Mouse (Mus musculus): ENCODE measurements around the gene Npcd. TPM values are rescaled to one million over a fixed set of nuclear protein-coding genes. Genes with fewer than 3 reads are reported as not detected.

Gene Npcd
- polyA plus RNA-seq, 1 experiment from 2014 or later: not detected

GRCm38 (mm10) chr15:79752742-79753419, 81.2 kb downstream of the Npcd start:
- 19% methylated on average over 11 of the region's 11 CpGs for WGBS
- no peak overlapping the region for H3K9ac ChIP-seq (ENCODE audit: low read depth, low read length)
- H3K27me3 ChIP-seq (replicated peaks; ENCODE audit: control insufficient read depth, insufficient read depth, low read length): no peaks in the 10 kb centered on the region
- ATAC-seq (replicated peaks; ENCODE audit: low FRiP score) (peak; percentile 49), DNase-seq (ENCODE audit: low spot score) (peak; percentile 76)
- no peaks in the 10 kb centered on the region for H3K36me3 ChIP-seq (ENCODE audit: control insufficient read depth, insufficient read depth, low read length)
- no peaks in the 10 kb centered on the region for H3K9me3 ChIP-seq (ENCODE audit: control insufficient read depth, low read length)
- no peak overlapping the region for H3K27ac ChIP-seq (ENCODE audit: low read depth, low read length)
- no peak overlapping the region for H3K4me2 ChIP-seq
- no peaks in the 10 kb centered on the region for H3K4me1 ChIP-seq (replicated peaks; ENCODE audit: control insufficient read depth, insufficient read depth, low read length)
- H3K4me3 ChIP-seq (ENCODE audit: low read depth, low read length): no peak overlapping the region

GRCm38 (mm10) chr15:79751772-79752171, 82.3 kb downstream of the Npcd start:
- Histone ChIP-seq H3K9me3 (ENCODE audit: control insufficient read depth, low read length) (no peaks in the 10 kb centered on the region), H3K4me2 (no peak overlapping the region), H3K9ac (ENCODE audit: low read depth, low read length) (no peak overlapping the region), H3K4me3 (ENCODE audit: low read depth, low read length) (no peak overlapping the region), H3K36me3 (ENCODE audit: control insufficient read depth, insufficient read depth, low read length) (no peaks in the 10 kb centered on the region), H3K27ac (ENCODE audit: low read depth, low read length) (no peak overlapping the region), H3K4me1 (replicated peaks; ENCODE audit: control insufficient read depth, insufficient read depth, low read length) (no peaks in the 10 kb centered on the region), H3K27me3 (replicated peaks; ENCODE audit: control insufficient read depth, insufficient read depth, low read length) (no peaks in the 10 kb centered on the region)
- DNase-seq (ENCODE audit: low spot score) (no peak), ATAC-seq (replicated peaks; ENCODE audit: low FRiP score) (no peak)
- WGBS: 75% methylated on average over 17 of the region's 17 CpGs

DNA sequence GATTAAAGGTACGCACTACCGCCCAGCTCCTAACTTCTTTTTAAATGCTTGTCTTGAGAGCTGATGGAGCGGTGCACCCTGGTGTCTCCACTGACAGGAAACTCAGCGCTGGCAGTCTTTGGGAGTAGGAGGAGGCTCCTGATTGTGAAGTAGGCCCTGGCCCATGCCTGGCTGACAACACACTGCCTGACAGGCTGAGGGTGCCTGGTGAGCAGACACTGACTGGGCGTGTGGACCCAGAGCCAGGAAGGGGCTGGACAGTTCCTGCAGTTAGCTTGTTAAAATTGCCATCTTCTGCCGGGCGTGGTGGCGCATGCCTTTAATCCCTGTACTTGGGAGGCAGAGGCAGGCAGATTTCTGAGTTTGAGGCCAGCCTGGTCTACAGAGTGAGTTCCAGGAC, 83.8 kb downstream of the Npcd start:
- Histone ChIP-seq H3K4me3 (ENCODE audit: low read depth, low read length) (no peak overlapping the region), H3K27ac (ENCODE audit: low read depth, low read length) (no peak overlapping the region), H3K9me3 (ENCODE audit: control insufficient read depth, low read length) (no peaks in the 10 kb centered on the region), H3K4me1 (replicated peaks; ENCODE audit: control insufficient read depth, insufficient read depth, low read length) (no peaks in the 10 kb centered on the region), H3K27me3 (replicated peaks; ENCODE audit: control insufficient read depth, insufficient read depth, low read length) (no peaks in the 10 kb centered on the region), H3K9ac (ENCODE audit: low read depth, low read length) (no peak overlapping the region), H3K4me2 (no peak overlapping the region), H3K36me3 (ENCODE audit: control insufficient read depth, insufficient read depth, low read length) (no peaks in the 10 kb centered on the region)
- no peak for ATAC-seq (replicated peaks; ENCODE audit: low FRiP score)
- DNase-seq (ENCODE audit: low spot score): no peak
- WGBS: 85% methylated on average over 8 of the region's 8 CpGs

- H3K4me1 ChIP-seq (replicated peaks; ENCODE audit: control insufficient read depth, insufficient read depth, low read length): no peaks in the 10 kb centered on the region
- no peak overlapping the region for H3K27ac ChIP-seq (ENCODE audit: low read depth, low read length)
- DNase-seq (ENCODE audit: low spot score) (no peak), ATAC-seq (replicated peaks; ENCODE audit: low FRiP score) (no peak)
- H3K9ac ChIP-seq (ENCODE audit: low read depth, low read length): no peak overlapping the region
- H3K36me3 ChIP-seq (ENCODE audit: control insufficient read depth, insufficient read depth, low read length): no peaks in the 10 kb centered on the region
- WGBS: 74% methylated on average over 7 of the region's 7 CpGs
- H3K27me3 ChIP-seq (replicated peaks; ENCODE audit: control insufficient read depth, insufficient read depth, low read length): no peaks in the 10 kb centered on the region
- no peak overlapping the region for H3K4me2 ChIP-seq
- H3K4me3 ChIP-seq (ENCODE audit: low read depth, low read length): no peak overlapping the region
- H3K9me3 ChIP-seq (ENCODE audit: control insufficient read depth, low read length): no peaks in the 10 kb centered on the region
These were observed 84.9 kb downstream of the Npcd start for GRCm38 (mm10) chr15:79749162-79749561.

GRCm38 (mm10) chr15:79747998-79748397, 86.0 kb downstream of the Npcd start:
- ATAC-seq (replicated peaks; ENCODE audit: low FRiP score) (no peak), DNase-seq (ENCODE audit: low spot score) (no peak)
- H3K9me3 ChIP-seq (ENCODE audit: control insufficient read depth, low read length): no peaks in the 10 kb centered on the region
- no peaks in the 10 kb centered on the region for H3K36me3 ChIP-seq (ENCODE audit: control insufficient read depth, insufficient read depth, low read length)
- H3K4me1 ChIP-seq (replicated peaks; ENCODE audit: control insufficient read depth, insufficient read depth, low read length): peaks cover 2% of the 10 kb centered on the region
- H3K4me2 ChIP-seq: no peak overlapping the region
- H3K27ac ChIP-seq (ENCODE audit: low read depth, low read length): no peak overlapping the region
- no peak overlapping the region for H3K4me3 ChIP-seq (ENCODE audit: low read depth, low read length)
- no peak overlapping the region for H3K9ac ChIP-seq (ENCODE audit: low read depth, low read length)
- 52% methylated on average over 11 of the region's 11 CpGs for WGBS
- H3K27me3 ChIP-seq (replicated peaks; ENCODE audit: control insufficient read depth, insufficient read depth, low read length): no peaks in the 10 kb centered on the region

DNA sequence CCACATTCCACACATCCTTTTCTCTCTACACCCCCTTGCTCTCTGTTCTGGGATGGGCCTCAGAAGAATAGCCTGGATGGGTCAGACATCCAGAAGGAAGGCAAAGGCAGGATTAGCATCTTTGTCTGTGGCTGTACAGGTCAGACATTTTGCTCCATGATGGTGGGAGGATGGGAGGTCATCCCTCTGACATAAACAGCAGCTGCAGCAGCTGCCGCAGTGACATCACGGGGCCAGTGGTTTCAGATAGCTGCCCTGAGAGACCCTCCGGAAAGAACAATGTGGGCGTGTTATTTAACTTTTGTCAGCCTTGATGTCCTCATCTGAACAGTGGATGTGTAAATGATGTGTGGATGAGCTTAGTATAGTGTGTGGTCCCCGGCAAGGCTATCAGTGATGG, 88.2 kb downstream of the Npcd start:
- no peak overlapping the region for H3K27ac ChIP-seq (ENCODE audit: low read depth, low read length)
- no peak overlapping the region for H3K4me3 ChIP-seq (ENCODE audit: low read depth, low read length)
- H3K9ac ChIP-seq (ENCODE audit: low read depth, low read length): no peak overlapping the region
- WGBS: 80% methylated on average over 5 of the region's 5 CpGs
- DNase-seq (ENCODE audit: low spot score): no peak
- H3K4me2 ChIP-seq: no peak overlapping the region
- no peaks in the 10 kb centered on the region for H3K27me3 ChIP-seq (replicated peaks; ENCODE audit: control insufficient read depth, insufficient read depth, low read length)
- H3K9me3 ChIP-seq (ENCODE audit: control insufficient read depth, low read length): no peaks in the 10 kb centered on the region
- no peaks in the 10 kb centered on the region for H3K36me3 ChIP-seq (ENCODE audit: control insufficient read depth, insufficient read depth, low read length)
- ATAC-seq (replicated peaks; ENCODE audit: low FRiP score): no peak
- H3K4me1 ChIP-seq (replicated peaks; ENCODE audit: control insufficient read depth, insufficient read depth, low read length): peaks cover 17% of the 10 kb centered on the region

GRCm38 (mm10) chr15:79745312-79745711, 88.7 kb downstream of the Npcd start:
- no peak for DNase-seq (ENCODE audit: low spot score)
- no peak overlapping the region for H3K4me2 ChIP-seq
- 81% methylated on average over 10 of the region's 10 CpGs for WGBS
- ATAC-seq (replicated peaks; ENCODE audit: low FRiP score): no peak
- H3K4me3 ChIP-seq (ENCODE audit: low read depth, low read length): no peak overlapping the region
- H3K9ac ChIP-seq (ENCODE audit: low read depth, low read length): no peak overlapping the region
- no peak overlapping the region for H3K27ac ChIP-seq (ENCODE audit: low read depth, low read length)
- H3K27me3 ChIP-seq (replicated peaks; ENCODE audit: control insufficient read depth, insufficient read depth, low read length): no peaks in the 10 kb centered on the region
- peaks cover 22% of the 10 kb centered on the region for H3K4me1 ChIP-seq (replicated peaks; ENCODE audit: control insufficient read depth, insufficient read depth, low read length)
- H3K36me3 ChIP-seq (ENCODE audit: control insufficient read depth, insufficient read depth, low read length): no peaks in the 10 kb centered on the region
- H3K9me3 ChIP-seq (ENCODE audit: control insufficient read depth, low read length): no peaks in the 10 kb centered on the region

GRCm38 (mm10) chr15:79744742-79745141, 89.3 kb downstream of the Npcd start:
- H3K4me2 ChIP-seq: no peak overlapping the region
- peaks cover 22% of the 10 kb centered on the region for H3K4me1 ChIP-seq (replicated peaks; ENCODE audit: control insufficient read depth, insufficient read depth, low read length)
- WGBS: 70% methylated on average over 8 of the region's 8 CpGs
- no peaks in the 10 kb centered on the region for H3K9me3 ChIP-seq (ENCODE audit: control insufficient read depth, low read length)
- H3K27ac ChIP-seq (ENCODE audit: low read depth, low read length): no peak overlapping the region
- H3K36me3 ChIP-seq (ENCODE audit: control insufficient read depth, insufficient read depth, low read length): no peaks in the 10 kb centered on the region
- no peaks in the 10 kb centered on the region for H3K27me3 ChIP-seq (replicated peaks; ENCODE audit: control insufficient read depth, insufficient read depth, low read length)
- H3K4me3 ChIP-seq (ENCODE audit: low read depth, low read length): no peak overlapping the region
- no peak for DNase-seq (ENCODE audit: low spot score)
- H3K9ac ChIP-seq (ENCODE audit: low read depth, low read length): no peak overlapping the region
- ATAC-seq (replicated peaks; ENCODE audit: low FRiP score): no peak

GRCm38 (mm10) chr15:79744001-79744400, 90.0 kb downstream of the Npcd start:
- Histone ChIP-seq H3K4me1 (replicated peaks; ENCODE audit: control insufficient read depth, insufficient read depth, low read length) (peaks cover 25% of the 10 kb centered on the region), H3K9ac (ENCODE audit: low read depth, low read length) (no peak overlapping the region)
- 90% methylated on average over 11 of the region's 11 CpGs for whole genome bisulfite sequencing

More at GRCm38 (mm10) chr15:79744001-79744400, 90.0 kb downstream of the Npcd start:
- Histone ChIP-seq H3K27me3 (replicated peaks; ENCODE audit: control insufficient read depth, insufficient read depth, low read length) (no peaks in the 10 kb centered on the region), H3K36me3 (ENCODE audit: control insufficient read depth, insufficient read depth, low read length) (no peaks in the 10 kb centered on the region), H3K9me3 (ENCODE audit: control insufficient read depth, low read length) (no peaks in the 10 kb centered on the region), H3K27ac (ENCODE audit: low read depth, low read length) (no peak overlapping the region), H3K4me2 (no peak overlapping the region), H3K4me3 (ENCODE audit: low read depth, low read length) (no peak overlapping the region)
- no peak for DNase-seq (ENCODE audit: low spot score)
- no peak for ATAC-seq (replicated peaks; ENCODE audit: low FRiP score)
